Mouse (Mus musculus) ovary, postnatal 14 days (tissue): ENCODE data around the gene Ctu2.

Experiments used
- DNase-seq: peaks from one replicate; pipeline ENCODE4 v3.0.0; 2022; ENCODE audit warnings: low spot score

Gene Ctu2

DNA sequence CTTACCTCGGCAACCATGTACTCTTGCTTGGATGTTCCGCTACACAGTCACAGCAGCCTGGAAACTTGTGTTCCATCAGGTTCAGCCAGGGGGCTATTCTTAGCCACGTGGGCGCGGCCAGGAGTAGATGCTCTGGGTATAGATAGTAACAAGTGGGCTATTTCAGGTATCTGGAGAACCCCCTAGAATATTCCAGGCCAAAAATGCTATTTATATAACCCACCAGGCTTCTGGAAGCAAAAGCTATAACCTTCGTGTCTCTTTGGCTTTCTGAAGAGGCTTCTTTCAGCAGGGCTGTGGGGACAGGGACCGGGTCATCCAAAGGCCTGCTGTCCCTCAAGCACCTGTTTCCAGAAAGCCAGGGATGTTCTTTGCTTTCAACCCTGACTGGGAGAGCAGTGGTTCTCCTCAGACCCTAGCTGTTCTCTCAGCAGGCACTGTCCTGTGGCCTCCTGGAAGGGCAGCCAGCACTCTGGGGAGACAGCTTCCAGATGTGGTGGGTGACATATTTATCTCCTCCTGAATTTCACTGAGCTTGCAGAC, 24.7 kb upstream of the Ctu2 start:
- no peak for DNase-seq

GRCm38 (mm10) chr8:122452154-122452553, 23.8 kb upstream of the Ctu2 start:
- no peak for DNase-seq

DNA sequence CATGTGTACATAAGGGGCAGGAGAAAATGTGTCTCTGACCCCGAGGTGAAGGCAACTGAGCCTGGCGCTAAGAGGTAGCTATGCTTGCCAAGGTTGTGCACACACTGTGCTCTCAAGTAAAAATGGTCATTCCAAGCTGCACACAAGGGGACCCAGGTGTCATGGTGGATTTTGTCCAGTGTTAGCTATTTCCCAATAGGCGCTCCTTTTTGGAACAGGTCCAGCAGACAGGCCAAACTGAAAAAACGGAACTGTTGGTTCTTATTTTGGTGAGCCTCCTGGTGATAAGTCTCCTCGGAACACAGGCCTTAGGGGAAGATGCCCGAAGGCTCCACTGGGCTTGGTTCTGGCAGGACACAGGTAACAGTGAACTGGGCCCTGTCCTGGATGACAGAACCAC, 21.5 kb upstream of the Ctu2 start:
- no peak for DNase-seq

DNA sequence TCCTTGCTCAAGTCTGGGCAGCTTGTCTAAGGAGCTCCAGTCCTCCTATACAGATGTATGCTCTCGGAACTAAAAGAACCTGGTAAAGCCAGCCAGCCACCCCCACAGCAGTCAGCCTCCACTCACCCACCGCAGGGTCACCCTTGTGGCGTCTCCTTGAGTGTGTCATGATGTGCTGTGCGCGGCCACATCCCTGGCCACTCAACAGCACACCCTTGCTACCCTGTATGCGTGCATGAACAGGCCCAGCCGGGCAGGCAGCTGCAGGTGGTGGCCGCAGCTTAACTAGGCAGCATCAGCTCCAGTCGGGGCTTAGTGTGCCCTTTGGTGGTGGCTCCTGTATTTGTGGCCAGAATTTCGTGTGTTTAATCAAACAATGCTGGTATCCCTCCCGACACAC, 18.8 kb upstream of the Ctu2 start:
- DNase-seq = no peak

DNA sequence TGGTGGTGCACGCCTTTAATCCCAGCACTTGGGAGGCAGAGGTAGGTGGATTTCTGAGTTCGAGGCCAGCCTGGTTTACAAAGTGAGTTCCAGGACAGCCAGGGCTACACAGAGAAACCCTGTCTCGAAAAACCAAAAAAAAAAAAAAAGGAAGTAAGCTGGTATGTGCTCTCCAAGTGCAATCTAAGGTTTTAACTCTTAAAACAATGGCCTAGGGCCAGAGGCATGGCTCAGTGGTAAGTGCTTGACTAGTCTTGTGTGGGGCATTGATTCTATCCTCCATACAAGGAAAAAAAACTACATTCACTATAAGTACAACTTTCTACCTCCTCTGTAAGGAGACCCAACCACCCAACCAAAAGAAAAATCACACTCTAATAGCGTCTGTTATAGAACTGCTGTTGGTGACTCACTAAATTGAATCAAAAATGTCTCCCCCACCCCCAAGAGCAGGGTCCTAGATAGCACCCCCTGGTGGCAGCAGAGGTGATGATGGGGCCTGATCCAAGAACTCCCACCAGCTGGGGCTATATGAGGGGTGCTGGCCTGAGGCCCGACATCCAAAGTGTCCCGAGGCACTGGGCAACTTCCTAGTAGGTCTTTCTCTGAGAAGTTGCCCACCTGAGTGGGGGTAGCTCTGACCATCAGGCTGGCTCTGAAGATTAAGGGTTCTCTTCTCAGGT, 16.6 kb upstream of the Ctu2 start:
- DNase-seq = no peak

- DNase-seq = no peak
Measured at GRCm38 (mm10) chr8:122459990-122460389, 16.0 kb upstream of the Ctu2 start.

GRCm38 (mm10) chr8:122460524-122461472, 15.1 kb upstream of the Ctu2 start, which contains the start of gene Snai3:
Gene Snai3 (minus strand): TSS chr8:122460733.
- DNase-seq = peak; percentile 45

DNA sequence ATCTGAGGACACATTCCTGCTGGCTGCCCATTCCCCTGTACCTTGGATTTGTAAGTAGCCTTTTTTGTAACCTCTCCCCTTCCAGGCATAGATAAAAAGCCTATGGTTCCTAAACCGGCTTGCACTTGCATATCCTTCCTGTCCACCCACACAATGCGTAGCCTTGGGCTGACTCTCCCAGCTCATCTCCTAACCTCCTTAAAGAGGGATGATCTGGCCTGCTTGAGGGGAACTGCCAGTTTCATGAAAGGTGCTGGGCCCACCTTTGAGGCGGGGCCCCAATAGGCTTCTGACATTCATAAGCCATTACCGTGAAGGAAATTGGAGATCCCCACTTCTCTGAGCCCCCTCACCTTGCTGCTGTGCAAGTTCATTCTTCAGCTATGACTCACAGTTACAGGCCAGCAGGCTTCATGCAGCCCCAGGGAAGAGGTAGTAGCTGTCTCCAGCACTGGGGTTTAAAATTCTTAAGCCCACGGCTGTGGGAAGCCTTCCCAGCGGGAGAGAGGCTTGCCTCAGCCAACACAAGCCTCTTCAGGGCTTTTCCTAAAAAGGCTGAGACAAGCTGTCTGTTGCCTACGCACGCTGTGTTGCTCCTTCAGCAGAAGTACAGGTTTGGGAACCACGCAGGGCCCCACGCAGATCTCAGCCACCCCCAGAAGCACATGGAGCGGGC, 14.3 kb upstream of the Ctu2 start:
- DNase-seq = no peak

DNA sequence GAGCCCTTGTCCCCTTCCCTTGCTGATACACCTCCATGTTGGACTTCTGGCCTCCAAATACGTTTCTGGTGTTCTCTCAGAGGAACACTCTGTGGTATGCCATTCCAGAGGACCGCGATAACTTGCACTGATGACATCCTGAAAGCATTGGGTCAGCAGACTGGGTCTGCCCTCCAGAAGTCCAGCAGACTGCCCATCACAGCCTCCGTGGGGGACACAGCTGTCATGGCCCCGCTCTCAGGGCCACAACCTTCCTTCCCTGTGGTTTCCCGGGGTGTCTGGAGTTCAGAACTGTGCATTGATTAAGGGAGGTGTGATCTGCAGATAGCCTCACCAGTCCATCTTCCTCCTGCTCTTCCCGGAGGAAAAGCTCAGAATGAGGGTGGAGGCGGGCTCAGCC, 13.4 kb upstream of the Ctu2 start:
- DNase-seq = no peak

DNA sequence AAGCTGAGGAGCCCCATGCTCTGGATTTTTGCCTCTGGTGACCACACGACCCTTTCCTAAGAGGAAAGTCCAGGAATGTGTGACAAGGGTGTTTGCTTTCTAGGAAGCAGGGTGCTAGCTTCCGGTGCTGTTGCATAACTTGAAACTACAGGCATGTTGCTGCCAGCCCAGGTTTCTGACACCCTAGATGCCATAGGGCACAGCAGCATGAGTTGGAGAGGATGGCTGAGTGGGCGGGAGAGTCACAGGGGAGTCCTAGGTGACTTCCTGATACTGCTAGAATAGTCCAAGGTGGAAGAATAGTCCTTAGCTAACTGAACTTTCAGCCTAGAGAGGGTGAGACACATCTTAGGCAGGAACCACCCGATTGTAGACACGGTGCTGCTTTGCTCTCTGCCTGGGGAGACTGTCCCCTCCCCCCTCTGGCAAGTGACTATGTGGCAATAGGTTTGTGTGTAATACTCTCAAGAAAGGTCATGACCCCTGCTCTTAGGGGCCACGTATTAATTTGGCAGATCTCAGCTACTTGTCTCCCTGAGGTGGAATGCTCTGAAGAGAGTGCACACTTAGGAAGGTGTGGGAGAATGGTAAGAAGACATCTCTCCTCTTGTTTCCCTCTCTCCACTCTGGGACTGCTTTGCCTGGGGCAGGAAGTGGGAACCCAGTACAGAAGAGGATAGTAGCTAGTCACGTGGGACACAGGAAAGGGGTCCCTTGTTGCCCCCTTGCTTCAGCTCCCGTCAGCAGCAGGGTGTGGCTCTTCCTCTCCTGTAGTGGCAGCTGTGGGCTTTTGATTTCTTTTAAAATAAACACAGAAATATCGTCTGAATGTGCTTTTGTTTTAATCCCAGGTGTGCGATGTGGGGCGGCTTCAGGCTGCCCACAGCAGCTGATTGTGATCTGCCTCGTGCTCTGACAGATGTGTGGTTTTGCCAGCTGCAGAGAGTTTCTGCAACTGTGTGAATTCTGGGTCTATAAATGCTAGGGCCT, 12.0 kb upstream of the Ctu2 start:
- no peak for DNase-seq

GRCm38 (mm10) chr8:122464985-122465384, 11.0 kb upstream of the Ctu2 start:
- no peak for DNase-seq

- DNase-seq = no peak
Measured at GRCm38 (mm10) chr8:122467816-122468215, 8.1 kb upstream of the Ctu2 start.

GRCm38 (mm10) chr8:122469407-122469806, 6.5 kb upstream of the Ctu2 start:
- DNase-seq = no peak

DNA sequence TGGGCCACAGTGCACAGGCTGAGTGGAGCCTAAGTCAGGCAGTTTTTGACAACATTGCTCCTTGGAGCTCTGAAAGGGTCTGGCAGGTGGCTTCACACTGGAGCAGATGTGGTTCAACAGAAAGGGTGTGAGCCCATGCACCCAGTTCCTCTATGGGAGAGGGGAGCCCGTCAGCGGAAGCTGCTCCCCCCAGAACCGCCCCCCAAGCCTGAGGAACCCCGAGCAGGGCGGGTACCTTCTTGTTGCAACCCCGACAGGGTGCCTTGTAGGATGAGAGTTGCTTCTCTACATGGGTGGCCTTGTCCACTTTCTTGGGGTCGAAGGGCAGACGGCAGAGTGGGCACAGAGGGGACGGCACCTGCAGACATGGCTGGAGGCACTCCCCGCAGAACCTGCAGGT, 6.0 kb upstream of the Ctu2 start:
- no peak for DNase-seq

- DNase-seq = no peak
Measured at GRCm38 (mm10) chr8:122470691-122471090, 5.3 kb upstream of the Ctu2 start.

DNA sequence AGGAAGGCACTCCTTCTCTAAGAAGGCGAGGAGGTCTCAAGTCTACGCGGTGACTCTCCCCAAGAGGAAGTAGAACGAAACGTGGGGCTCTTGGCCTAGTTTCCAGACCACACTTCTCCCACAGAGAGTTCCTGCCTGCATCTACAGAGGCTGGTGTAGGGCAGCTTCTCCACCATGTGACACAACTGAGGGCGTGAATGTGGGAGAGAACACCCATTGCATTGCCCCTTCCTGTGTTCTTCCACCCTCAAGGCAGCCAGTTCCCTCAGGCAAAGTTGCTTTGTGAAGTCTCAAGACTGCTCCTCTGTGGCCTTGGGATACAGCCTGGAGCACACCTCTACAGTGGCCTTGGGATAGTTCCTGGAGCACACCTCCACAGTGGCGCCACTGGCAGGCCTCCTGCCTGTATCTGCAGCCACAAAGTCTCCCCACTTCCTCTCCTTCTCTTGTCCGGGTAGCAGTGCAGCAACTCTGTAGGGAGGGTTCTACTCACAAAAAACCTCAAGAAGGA, 2.0 kb upstream of the Ctu2 start:
- no peak for DNase-seq

- DNase-seq = no peak
Measured at GRCm38 (mm10) chr8:122474951-122475560, 887 bp upstream of the Ctu2 start.

- DNase-seq = no peak
Measured at GRCm38 (mm10) chr8:122482448-122482847, 6.5 kb downstream of the Ctu2 start.

GRCm38 (mm10) chr8:122483877-122484276, 7.9 kb downstream of the Ctu2 start:
- DNase-seq = no peak

DNA sequence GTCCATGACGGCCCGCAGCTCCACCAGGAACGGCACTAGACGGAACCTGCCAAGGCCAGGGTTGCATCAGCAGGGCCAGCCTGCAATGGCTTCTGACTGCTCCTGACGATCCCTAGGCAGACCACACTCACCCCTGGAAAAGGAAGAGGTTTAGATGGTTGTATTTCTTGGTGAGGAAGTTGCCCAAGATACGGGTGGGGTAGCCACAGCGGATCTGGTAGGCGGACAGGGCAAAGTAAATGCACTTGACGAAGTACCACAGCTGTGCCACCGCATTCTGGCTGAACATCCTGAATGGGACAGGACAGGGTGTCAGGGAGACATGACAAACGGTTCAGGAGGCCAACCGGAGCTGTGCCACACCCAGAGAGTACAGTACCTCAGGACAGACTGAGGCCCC, 8.9 kb downstream of the Ctu2 start:
- no peak for DNase-seq

DNA sequence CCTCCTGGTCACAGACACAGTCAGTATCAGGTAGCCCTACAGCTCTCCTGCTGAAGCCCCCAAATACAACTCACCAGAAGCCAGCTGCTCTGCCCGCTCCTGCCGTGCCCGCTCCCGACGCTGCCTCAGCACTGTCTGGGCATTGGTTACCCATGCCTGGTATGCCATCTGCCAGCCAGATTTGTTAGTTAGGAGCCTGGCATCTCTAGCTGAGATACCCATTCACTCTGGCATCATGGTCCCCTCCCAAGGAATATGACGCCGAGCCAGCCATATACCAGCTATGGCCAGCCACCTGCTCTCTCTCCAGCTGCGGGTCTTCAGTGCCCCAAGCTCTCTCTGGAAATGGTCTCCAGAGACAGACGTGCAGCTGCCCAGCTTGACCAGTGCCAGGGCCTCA, 12.4 kb downstream of the Ctu2 start:
- no peak for DNase-seq
